ENCODE assay signal across 10 mouse cellular contexts in the genomic region with DNA sequence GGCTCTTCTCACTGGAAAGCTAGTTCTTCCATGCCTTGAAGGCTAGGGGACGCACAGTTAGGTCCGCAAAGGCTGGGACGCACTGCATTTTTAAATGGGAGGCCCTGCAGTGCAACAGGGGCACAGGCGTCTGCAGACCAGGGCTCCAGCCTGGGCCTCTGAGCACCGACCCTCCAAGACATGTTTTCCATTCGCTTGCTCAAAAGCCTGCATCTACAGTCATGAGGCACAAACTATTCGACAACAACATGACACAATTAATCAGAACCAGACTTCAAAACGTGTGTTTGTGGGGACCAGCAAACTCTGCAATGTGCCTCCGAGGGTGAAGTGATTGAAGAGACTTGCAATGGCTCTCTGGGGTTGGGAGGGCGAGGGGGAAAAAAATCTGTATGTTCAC. TPM values are rescaled to one million over a fixed set of nuclear protein-coding genes. Genes with fewer than 3 reads are reported as not detected.
DNase-seq lines count a peak whose midpoint lies in the region; ATAC-seq and TF ChIP-seq lines count a peak whose summit lies in the region.
"Had no signal": no experiment of that assay in that cellular context is flagged by ENCODE, and none has a peak within 500 bp of the region (broad histone marks: within the 10 kb centered on the region; RNA-seq: fewer than 3 reads in every experiment).

No protein-coding gene starts in this region.

- H3K4me2 ChIP-seq in kidney, postnatal 0 days (ENCODE audit: low read length), result no peak overlapping the region; the same call in 1 of the 2 replicates
- H3K4me2 ChIP-seq in forebrain, postnatal 0 days (ENCODE audit: low read depth), result peak overlapping the region; percentile 37
- peak overlapping the region; percentile 87 for H3K4me2 ChIP-seq in midbrain, embryonic 11.5 days

- H3K9me3 ChIP-seq in kidney, postnatal 0 days (replicated peaks; ENCODE audit: low read length), result no peaks in the 10 kb centered on the region
- no peaks in the 10 kb centered on the region for H3K9me3 ChIP-seq in forebrain, postnatal 0 days (ENCODE audit: low read length)
- H3K9me3 ChIP-seq in midbrain, embryonic 11.5 days (ENCODE audit: control insufficient read depth, low read length), result no peaks in the 10 kb centered on the region

- 0 out of 2 replicates have a peak overlapping the region, but pooled peaks have one; percentile 62 for H3K4me3 ChIP-seq in kidney, postnatal 0 days (replicated peaks; ENCODE audit: low read depth, low read length)
- H3K4me3 ChIP-seq in forebrain, postnatal 0 days (ENCODE audit: low read depth, low read length), result peak overlapping the region; percentile 17
- H3K4me3 ChIP-seq in midbrain, embryonic 11.5 days (ENCODE audit: low read depth, low read length), result peak overlapping the region; percentile 70

- no peak for ATAC-seq in kidney, postnatal 0 days (replicated peaks; ENCODE audit: low FRiP score, low read depth)
- ATAC-seq in forebrain, postnatal 0 days, result no peak
- no peak for ATAC-seq in midbrain, embryonic 11.5 days (ENCODE audit: low FRiP score)

- H3K9ac ChIP-seq in kidney, postnatal 0 days (ENCODE audit: low read depth, low read length), result no peak overlapping the region
- H3K9ac ChIP-seq in forebrain, postnatal 0 days, result no peak overlapping the region
- H3K9ac ChIP-seq in midbrain, embryonic 11.5 days (ENCODE audit: low read length), result peak overlapping the region; percentile 86

- WGBS in kidney, postnatal 0 days, result 39% methylated on average over 10 of the region's 10 CpGs
- 15% methylated on average over 10 of the region's 10 CpGs for WGBS in forebrain, postnatal 0 days
- WGBS in midbrain, embryonic 11.5 days, result 2% methylated on average over 10 of the region's 10 CpGs

- no peak for TF ChIP-seq CTCF in kidney, postnatal 0 days (IDR thresholded peaks at IDR 0.05; ENCODE audit: low read depth)
- no peak for TF ChIP-seq CTCF in forebrain, postnatal 0 days (IDR thresholded peaks at IDR 0.05; ENCODE audit: low read depth)

- H3K27ac ChIP-seq in kidney, postnatal 0 days, result no peak overlapping the region
- H3K27ac ChIP-seq in forebrain, postnatal 0 days (ENCODE audit: low read depth, low read length), result no peak overlapping the region
- peak overlapping the region; percentile 25 for H3K27ac ChIP-seq in midbrain, embryonic 11.5 days (ENCODE audit: low read depth, low read length)

- peaks cover 25% of the 10 kb centered on the region for H3K4me1 ChIP-seq in kidney, postnatal 0 days (replicated peaks; ENCODE audit: insufficient read depth, low read length)
- peaks cover 7% of the 10 kb centered on the region; the same call in 1 of the 2 replicates for H3K4me1 ChIP-seq in forebrain, postnatal 0 days (ENCODE audit: insufficient read depth)
- H3K4me1 ChIP-seq in midbrain, embryonic 11.5 days (ENCODE audit: control insufficient read depth, insufficient read depth, low read length), result peaks cover 47% of the 10 kb centered on the region

- no peak for DNase-seq in kidney, postnatal 0 days (ENCODE audit: low spot score)
- DNase-seq in kidney, postnatal 36 days, result no peak
- DNase-seq in forebrain, postnatal 0 days, result peak; percentile 17
- peak; percentile 97 for DNase-seq in midbrain, embryonic 11.5 days (ENCODE audit: low spot score, missing footprints)
- no peak for DNase-seq in right cerebral cortex, postnatal 25 days
- DNase-seq in adrenal gland, adult 18-20 months (ENCODE audit: low spot score in 2 of 2), result no peak
- no peak for DNase-seq in T-cell, adult 2 months (ENCODE audit: low spot score)
- DNase-seq: thymus, postnatal 36 days had no signal

- H3K27me3 ChIP-seq in kidney, postnatal 0 days (ENCODE audit: insufficient read depth, low read length), result peaks cover 33% of the 10 kb centered on the region
- H3K27me3 ChIP-seq in forebrain, postnatal 0 days (ENCODE audit: insufficient read depth, low read length), result peaks cover 24% of the 10 kb centered on the region
- H3K27me3 ChIP-seq in midbrain, embryonic 11.5 days (ENCODE audit: control insufficient read depth, insufficient read depth, low read length), result peaks cover 62% of the 10 kb centered on the region

- H3K36me3 ChIP-seq in kidney, postnatal 0 days (ENCODE audit: insufficient read depth, low read length), result no peaks in the 10 kb centered on the region
- H3K36me3 ChIP-seq in forebrain, postnatal 0 days (ENCODE audit: insufficient read depth), result no peaks in the 10 kb centered on the region
- peaks cover 2% of the 10 kb centered on the region; the same call in 1 of the 2 replicates for H3K36me3 ChIP-seq in midbrain, embryonic 11.5 days (ENCODE audit: control insufficient read depth, insufficient read depth, low read length)

RNA-seq across cellular contexts. Expression of a gene that starts 17.1 kb away (rescaled TPM):
- polyA plus RNA-seq in kidney, postnatal 0 days (2015; fragmentation: Nextera tagmentation; extraction: Ambion mirVana), result 11.0 and 11.8 TPM in 2 replicates
- 22.9 and 35.5 TPM in 2 replicates for total RNA-seq in forebrain, postnatal 0 days (2014; rRNA removed)
- 4.0 and 6.0 TPM in 2 replicates for polyA plus RNA-seq in forebrain, postnatal 0 days (2015; fragmentation: Nextera tagmentation; extraction: Ambion mirVana)
- 10.0 and 10.2 TPM in 2 replicates for polyA plus RNA-seq in midbrain, embryonic 11.5 days (2014; fragmentation: Nextera tagmentation; extraction: Ambion mirVana)
- 10 to 100 TPM; 13.8 to 14.1 TPM for total RNA-seq in adrenal gland, adult 18-20 months (2021)
- total RNA-seq: hematopoietic stem cell, adult 5-6 weeks; megakaryocyte-erythroid progenitor cell, adult 5-6 weeks had no signal

RNA-seq across cellular contexts. Expression of a gene that starts 48.4 kb away (rescaled TPM):
- 0.21 and 0.23 TPM in 2 replicates for polyA plus RNA-seq in kidney, postnatal 0 days (2015; fragmentation: Nextera tagmentation; extraction: Ambion mirVana)
- 0.54 and 1.8 TPM in 2 replicates for total RNA-seq in forebrain, postnatal 0 days (2014; rRNA removed)
- polyA plus RNA-seq in forebrain, postnatal 0 days (2015; fragmentation: Nextera tagmentation; extraction: Ambion mirVana), result 0.24 and 0.54 TPM in 2 replicates
- 0.43 and 0.92 TPM in 2 replicates for polyA plus RNA-seq in midbrain, embryonic 11.5 days (2014; fragmentation: Nextera tagmentation; extraction: Ambion mirVana)
- total RNA-seq in adrenal gland, adult 18-20 months (2021), result 1 to 10 TPM; 1.6 to 3.0 TPM

Comparison
In these comparisons a context has a peak if more than half of its experiments do, and no peak if none do; other contexts are left out.
1. DNase-seq: peak in forebrain, postnatal 0 days (single experiment) and midbrain, embryonic 11.5 days (single experiment); none in kidney, postnatal 0 days (single experiment), kidney, postnatal 36 days (0 of 2), right cerebral cortex, postnatal 25 days (single experiment), adrenal gland, adult 18-20 months (0 of 2) and T-cell, adult 2 months (single experiment).
2. H3K4me3 ChIP-seq: peak in every context shown above with its lines; median percentile 70 in midbrain, embryonic 11.5 days; 62 in kidney, postnatal 0 days; 17 in forebrain, postnatal 0 days.